Mouse (Mus musculus) liver, adult 2 months (tissue): ENCODE results near the gene Hcrtr2. TPM values are rescaled to one million over a fixed set of nuclear protein-coding genes. Genes with fewer than 3 reads are reported as not detected.

Experiments
- DNase-seq: peaks from one replicate; pipeline ENCODE4 v3.0.0-alpha.2; 2011; ENCODE audit warnings: low read depth, low spot score; ENCODE audit errors: extremely low read depth
- H3K27ac ChIP-seq: fragments of 200-500 bp; replicated peaks from 2 replicates; pipeline ENCODE4 v1.5.1; 2012; ENCODE audit warnings: low read depth, mild to moderate bottlenecking, control low read depth, inconsistent platforms, low read length; ENCODE audit not compliant: insufficient read depth
- H3K27me3 ChIP-seq: fragments of 200-500 bp; 2 replicates; pipeline ENCODE4 v1.6.1; 2012; ENCODE audit warnings: mild to moderate bottlenecking, moderate library complexity, low read length, inconsistent platforms; ENCODE audit not compliant: control insufficient read depth, insufficient read depth
- H3K36me3 ChIP-seq: fragments of 200-500 bp; 2 replicates; pipeline ENCODE4 v1.6.1; 2012; ENCODE audit warnings: low read length, inconsistent platforms; ENCODE audit not compliant: control insufficient read depth, insufficient read depth
- H3K4me1 ChIP-seq: fragments of 200-500 bp; 2 replicates; pipeline ENCODE4 v1.6.1; 2011; ENCODE audit warnings: low read length; ENCODE audit not compliant: control insufficient read depth, insufficient read depth
- H3K4me3 ChIP-seq: fragments of 200-500 bp; 2 replicates; pipeline ENCODE4 v1.5.1; 2011; ENCODE audit warnings: low read depth, mild to moderate bottlenecking, control low read depth, low read length, moderate library complexity; ENCODE audit not compliant: insufficient read depth
- H3K79me2 ChIP-seq: fragments of 200-500 bp; 2 replicates; pipeline ENCODE4 v1.6.1; 2012; ENCODE audit warnings: inconsistent platforms, mild to moderate bottlenecking, low read length, moderate library complexity; ENCODE audit not compliant: control insufficient read depth, insufficient read depth
- H3K9ac ChIP-seq: fragments of 200-500 bp; 2 replicates; pipeline ENCODE4 v1.6.1; 2012; ENCODE audit warnings: low read depth, mild to moderate bottlenecking, control low read depth, inconsistent platforms, low read length
- CTCF ChIP-seq: fragments of 200-500 bp; IDR thresholded peaks from 2 replicates; pipeline ENCODE4 v1.5.1; 2011; ENCODE audit warnings: low read depth, low read length, control low read depth
- POLR2A ChIP-seq: fragments of 200-500 bp; IDR thresholded peaks from 2 replicates; pipeline ENCODE4 v1.6.1; 2011; ENCODE audit warnings: low read length, control low read depth; ENCODE audit not compliant: insufficient read depth; ENCODE audit errors: extremely low read depth
- WGBS: fragments of 180-500 bp; shearing (Covaris S2); methylation state at CpG from one replicate; pipeline ENCODE4 v1.1.7; 2018; 5-methylcytosine and 5-hydroxymethylcytosine counted together
- polyA plus RNA-seq: library from polyadenylated mRNA; depleted of rRNA; stranded (reverse); fragments of >200 nt; gene quantifications from 2 replicates; pipeline ENCODE4 v1.2.3, GENCODE M21; 2012; rRNA removed
- total RNA-seq: library from RNA; depleted of rRNA; stranded (reverse); fragments of >200 nt; gene quantifications from 2 replicates; pipeline ENCODE4 v1.2.3, GENCODE M21; 2014; rRNA removed

The Hcrtr2 gene
- 0.07 and 0.09 TPM in 2 replicates for total RNA-seq
- not detected in 2 replicates for polyA plus RNA-seq

DNA sequence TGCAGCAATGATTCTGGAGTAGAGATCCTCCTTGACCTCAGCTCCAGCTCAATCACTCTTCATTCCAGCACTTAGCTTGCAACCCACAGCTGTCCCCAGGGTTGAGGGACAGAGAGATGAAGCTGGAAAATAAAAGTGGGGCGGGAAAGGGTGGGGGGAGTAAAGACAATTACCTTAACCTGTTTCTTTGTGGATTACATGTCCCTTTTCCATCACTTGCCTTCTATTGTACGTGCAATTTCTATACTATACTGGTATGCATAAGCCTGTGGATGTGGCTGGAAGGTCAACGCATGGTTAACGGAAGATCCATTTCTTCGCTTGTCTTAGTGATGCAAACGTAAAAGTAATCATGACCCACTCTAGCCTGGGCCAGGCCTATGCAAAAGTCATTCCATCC is at the start of gene Hcrtr2:
Gene Hcrtr2 (minus strand): TSS at position 101 of the 400 bp plus-strand sequence.
- no peaks in the 10 kb centered on the region for H3K4me1 ChIP-seq
- peaks cover 2% of the 10 kb centered on the region; the same call in 1 of the 2 replicates for H3K27me3 ChIP-seq
- H3K4me3 ChIP-seq: no peak within 1 kb of the TSS
- H3K79me2 ChIP-seq: no peaks in the 10 kb centered on the region
- no peaks in the 10 kb centered on the region for H3K36me3 ChIP-seq
- H3K9ac ChIP-seq: no peak within 1 kb of the TSS
- TF ChIP-seq POLR2A: no peak
- TF ChIP-seq CTCF: no peak
- DNase-seq: no peak
- WGBS: 66% methylated on average over 6 of the region's 6 CpGs
- H3K27ac ChIP-seq: no peak within 1 kb of the TSS

DNA sequence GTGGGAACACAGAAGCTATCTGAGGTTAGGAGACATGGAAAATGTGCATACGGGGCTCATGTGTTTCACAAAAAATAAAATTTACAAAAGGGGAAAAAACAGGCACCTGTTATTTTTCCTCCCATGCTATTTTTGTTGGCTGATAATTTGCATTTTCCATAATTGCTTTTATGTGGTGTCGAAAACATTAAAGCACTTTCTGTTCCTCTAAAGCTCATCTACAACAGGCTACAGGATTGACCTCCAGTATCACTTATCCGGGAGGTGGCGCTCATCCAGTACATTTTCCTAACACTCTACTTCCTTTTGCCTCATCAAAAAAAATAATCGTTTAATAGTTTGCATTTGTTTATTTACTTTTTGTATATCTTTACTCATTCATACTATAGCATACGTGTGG is 41.2 kb upstream of the Hcrtr2 start:
- DNase-seq: no peak
- H3K27ac ChIP-seq: no peak overlapping the region
- H3K79me2 ChIP-seq: no peaks in the 10 kb centered on the region
- WGBS: 82% methylated on average over 6 of the region's 6 CpGs
- no peaks in the 10 kb centered on the region for H3K36me3 ChIP-seq
- H3K4me3 ChIP-seq: no peak overlapping the region
- H3K9ac ChIP-seq: no peak overlapping the region
- no peak for TF ChIP-seq POLR2A
- TF ChIP-seq CTCF: no peak
- no peaks in the 10 kb centered on the region for H3K27me3 ChIP-seq
- H3K4me1 ChIP-seq: no peaks in the 10 kb centered on the region

DNA sequence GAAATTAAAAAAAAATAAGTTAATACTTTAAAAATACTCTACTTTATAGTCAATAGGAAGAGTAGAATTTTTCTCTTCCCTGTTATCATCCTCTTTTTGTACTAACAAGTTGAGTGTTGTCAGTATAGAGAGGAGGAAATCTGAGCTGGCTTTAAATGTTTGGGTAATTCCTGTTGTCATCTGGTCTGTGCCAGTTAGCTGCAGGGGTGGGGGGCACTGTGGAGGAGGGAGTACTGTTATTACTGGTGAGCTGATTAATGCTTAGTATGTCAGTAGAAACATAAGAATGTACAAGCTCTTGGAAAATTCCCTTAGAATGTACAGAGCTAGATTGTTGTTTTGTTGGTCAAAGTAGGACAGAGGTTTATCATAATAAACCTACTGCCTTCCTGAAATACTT is 36.7 kb upstream of the Hcrtr2 start:
- no peak for DNase-seq
- Histone ChIP-seq H3K9ac (no peak overlapping the region), H3K4me1 (no peaks in the 10 kb centered on the region), H3K4me3 (no peak overlapping the region), H3K79me2 (no peaks in the 10 kb centered on the region), H3K36me3 (no peaks in the 10 kb centered on the region), H3K27ac (no peak overlapping the region), H3K27me3 (no peaks in the 10 kb centered on the region)
- TF ChIP-seq POLR2A (no peak), CTCF (no peak)

DNA sequence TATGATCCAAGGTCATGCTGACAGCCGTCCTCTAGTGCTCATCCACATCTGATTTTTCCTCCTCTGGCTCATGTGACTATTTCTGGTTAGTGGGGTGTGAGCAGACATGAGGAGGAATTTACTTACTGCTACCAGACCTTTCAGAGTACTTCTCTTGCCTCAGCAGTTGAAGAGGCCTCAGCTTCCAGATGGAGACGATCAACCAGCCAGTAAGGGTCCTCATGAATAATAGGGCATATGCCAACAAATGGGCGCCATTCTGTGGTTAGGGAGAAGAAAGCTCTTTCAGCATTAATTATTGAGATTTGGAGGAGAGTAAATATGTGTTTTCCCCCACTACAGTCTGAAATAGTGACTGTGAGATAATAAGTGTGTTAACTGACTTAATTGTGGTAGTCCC is 28.7 kb upstream of the Hcrtr2 start:
- Histone ChIP-seq H3K4me1 (no peaks in the 10 kb centered on the region), H3K9ac (no peak overlapping the region), H3K27me3 (no peaks in the 10 kb centered on the region), H3K36me3 (no peaks in the 10 kb centered on the region), H3K27ac (no peak overlapping the region), H3K4me3 (no peak overlapping the region), H3K79me2 (no peaks in the 10 kb centered on the region)
- no peak for TF ChIP-seq POLR2A
- no peak for TF ChIP-seq CTCF
- WGBS: 76% methylated on average over 3 of the region's 3 CpGs
- no peak for DNase-seq

DNA sequence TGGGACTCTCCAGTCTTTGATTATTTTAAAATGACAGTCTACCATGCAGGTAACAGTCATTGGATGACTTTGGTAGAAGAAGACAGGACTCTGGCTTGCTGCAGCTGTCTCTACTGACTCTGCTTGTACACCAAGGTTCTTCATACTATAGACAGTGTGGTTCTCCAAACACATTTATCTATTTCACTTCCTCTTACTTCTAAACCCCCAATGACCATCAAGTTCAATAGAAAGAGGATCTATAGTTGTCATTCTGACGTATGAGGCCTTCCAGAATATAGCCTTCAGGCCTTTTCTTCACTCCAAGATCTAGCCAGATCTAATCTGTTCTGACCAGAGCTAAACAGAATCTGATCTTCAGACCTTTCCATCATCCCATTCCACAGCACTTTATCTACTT is 23.6 kb upstream of the Hcrtr2 start:
- no peak for DNase-seq
- Histone ChIP-seq H3K9ac (no peak overlapping the region), H3K4me3 (no peak overlapping the region), H3K4me1 (no peaks in the 10 kb centered on the region), H3K79me2 (no peaks in the 10 kb centered on the region), H3K27ac (no peak overlapping the region), H3K36me3 (no peaks in the 10 kb centered on the region), H3K27me3 (no peaks in the 10 kb centered on the region)
- WGBS: 88% methylated on average over 1 of the region's 1 CpGs
- no peak for TF ChIP-seq CTCF
- TF ChIP-seq POLR2A: no peak

DNA sequence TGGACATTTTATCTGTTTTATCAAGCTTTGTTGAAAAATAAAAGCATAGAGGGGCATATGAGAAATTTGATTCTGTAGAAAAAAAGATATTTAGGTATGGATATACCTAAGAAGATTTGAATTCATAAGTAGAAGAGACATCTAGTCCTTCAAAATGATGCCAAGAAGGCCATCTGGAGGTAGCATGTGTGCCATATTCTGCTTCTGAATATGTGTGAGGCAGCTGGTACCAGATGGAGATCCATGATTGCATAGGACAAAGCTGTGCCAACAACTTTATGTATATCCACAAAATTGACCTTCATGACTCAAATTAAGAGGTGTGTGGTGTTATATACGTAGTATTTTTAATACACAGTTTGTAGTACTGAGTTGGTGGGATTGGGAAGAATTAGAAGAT is 7.4 kb upstream of the Hcrtr2 start:
- no peak for DNase-seq
- TF ChIP-seq POLR2A: no peak
- TF ChIP-seq CTCF: no peak
- 62% methylated on average over 1 of the region's 1 CpGs for WGBS
- no peaks in the 10 kb centered on the region for H3K36me3 ChIP-seq
- H3K4me3 ChIP-seq: no peak overlapping the region
- no peak overlapping the region for H3K9ac ChIP-seq
- no peaks in the 10 kb centered on the region for H3K27me3 ChIP-seq
- no peak overlapping the region for H3K27ac ChIP-seq
- H3K79me2 ChIP-seq: no peaks in the 10 kb centered on the region
- no peaks in the 10 kb centered on the region for H3K4me1 ChIP-seq
